Mouse (Mus musculus) layer of hippocampus, adult 9-10 months (tissue): ENCODE measurements around the gene Gm10487.
"Not testable (repeated sequence)": the region's sequence is repeated elsewhere in the genome, so short reads cannot be mapped to it uniquely, and the experiment has no call there.

Source experiments
- DNase-seq: peaks from one replicate; pipeline ENCODE4 v3.0.0; 2022; ENCODE audit warnings: low spot score

Gene Gm10487

DNA sequence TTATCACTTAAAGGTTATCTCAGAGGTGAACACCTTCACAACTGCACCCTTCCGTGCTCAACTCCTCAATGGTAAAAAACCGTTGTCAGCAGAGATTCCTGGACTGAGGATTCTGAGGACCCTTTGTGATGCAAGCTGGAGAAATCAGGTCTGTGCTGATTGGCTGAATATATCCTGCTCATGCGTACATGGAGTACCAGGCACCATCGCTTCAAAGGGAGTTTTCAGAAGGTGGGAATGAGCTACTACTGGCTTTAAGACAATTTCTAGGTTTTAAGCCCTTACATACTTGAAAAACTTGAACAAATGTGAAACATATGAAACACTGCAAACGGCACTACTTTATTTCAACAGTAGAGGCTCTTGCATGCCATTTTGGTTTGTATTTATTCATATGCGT lies at the start of gene Gm10487:
Gene Gm10487 (minus strand): TSS at position 101 of the 400 bp plus-strand sequence.
- not testable (repeated sequence) for DNase-seq
